Mouse (Mus musculus) adrenal gland, adult 8-10 months (tissue): Measurements from ENCODE around the gene Rrp8. TPM values are rescaled to one million over a fixed set of nuclear protein-coding genes. Genes with fewer than 3 reads are reported as not detected.

ENCODE experiments used
- DNase-seq: peaks from one replicate; pipeline ENCODE4 v3.0.0; 2022
- total RNA-seq, 4 experiments: library from RNA; stranded (reverse); gene quantifications; 2 replicates each; pipeline ENCODE4 v1.2.4; 2022

Rrp8 gene
- 10 to 100 TPM; 18.3 to 29.6 (median 22.0) TPM for total RNA-seq

DNA sequence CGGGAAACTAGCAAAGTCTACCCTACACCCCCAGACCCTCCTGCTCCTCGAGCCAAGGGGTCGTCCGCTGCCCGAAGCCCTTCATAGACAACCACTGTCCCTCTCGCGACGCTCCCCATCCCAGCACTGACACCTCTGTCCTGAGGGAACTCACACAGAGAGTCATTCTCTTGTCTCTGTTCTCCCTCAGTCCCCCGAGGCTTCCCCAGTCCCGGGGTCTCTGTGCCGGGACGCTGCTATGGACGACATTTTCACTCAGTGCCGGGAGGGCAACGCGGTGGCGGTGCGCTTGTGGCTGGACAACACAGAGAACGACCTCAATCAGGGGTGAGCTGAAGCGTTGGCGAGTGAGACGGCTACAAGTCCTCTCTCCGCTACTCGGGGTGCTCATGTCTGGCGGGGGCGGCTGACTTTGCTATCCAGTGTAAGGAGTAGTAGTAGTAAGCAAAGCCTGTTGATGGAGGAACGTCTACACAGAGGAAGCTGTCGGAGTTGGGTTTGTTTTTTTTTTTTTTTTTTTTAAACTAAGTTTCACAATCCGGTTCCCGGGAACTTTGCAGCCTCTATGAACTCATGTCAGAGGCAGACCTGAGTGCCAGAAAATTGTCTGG, at the start of gene Rrp8:
Gene Rrp8 (minus strand): TSS at position 475 of the 611 bp plus-strand sequence.
- peak; percentile 41 for DNase-seq

DNA sequence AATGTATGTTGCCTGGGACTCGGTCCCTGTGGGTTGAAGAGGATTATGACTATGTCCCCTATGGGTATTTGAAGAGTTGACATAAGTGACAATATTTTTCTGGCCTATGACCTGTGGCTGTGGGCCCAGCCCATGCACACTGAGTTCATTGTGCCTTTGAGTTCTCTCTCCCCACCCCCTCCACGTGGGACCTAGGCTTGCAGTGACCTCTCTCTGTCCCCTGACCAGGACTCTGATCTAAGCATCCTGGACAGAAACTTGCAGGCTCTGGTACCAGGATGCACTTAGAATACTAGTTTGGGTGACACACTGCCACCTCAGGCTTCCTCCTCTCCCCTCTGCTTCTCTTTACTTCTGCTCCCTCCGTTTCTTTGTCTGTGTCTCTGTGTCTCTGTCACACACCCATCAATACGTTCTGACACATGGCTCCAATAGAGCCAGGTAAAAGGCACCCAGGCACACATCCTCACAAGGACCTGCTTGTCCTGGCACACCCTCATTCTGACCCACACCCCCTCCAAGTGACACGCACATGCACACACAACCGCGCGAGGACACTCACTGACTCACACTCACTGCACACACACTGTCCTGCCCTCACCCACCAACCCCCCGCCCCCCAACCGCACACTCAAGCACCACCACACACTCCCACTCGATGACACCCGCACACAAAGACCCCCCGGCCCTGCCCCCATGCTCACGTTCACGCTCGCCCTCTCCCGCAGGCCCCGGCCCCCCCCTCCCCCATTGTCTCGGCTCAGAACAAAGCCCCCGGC, 49.5 kb upstream of the Rrp8 start:
- DNase-seq: no peak

DNA sequence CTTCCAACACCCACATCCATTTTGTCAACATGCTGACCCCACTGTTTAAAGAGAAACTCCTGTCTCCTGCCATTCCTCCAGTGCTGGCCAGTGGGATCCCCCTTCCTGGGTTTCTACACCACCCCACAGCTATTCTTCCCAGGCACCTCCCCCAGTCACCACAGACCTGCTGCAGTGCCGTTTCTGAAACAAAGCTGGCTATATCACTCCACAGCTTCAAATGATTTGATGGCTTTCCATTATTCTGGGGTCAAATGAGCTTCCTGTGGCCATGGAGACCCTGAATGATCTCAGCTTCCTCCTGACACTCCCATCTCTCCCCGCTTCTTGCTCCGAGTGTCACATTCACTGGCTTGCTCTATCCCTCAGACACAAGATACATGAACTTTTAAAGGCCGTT, 47.4 kb upstream of the Rrp8 start:
- no peak for DNase-seq

GRCm38 (mm10) chr7:105783861-105784260, 46.7 kb upstream of the Rrp8 start:
- DNase-seq: no peak

DNA sequence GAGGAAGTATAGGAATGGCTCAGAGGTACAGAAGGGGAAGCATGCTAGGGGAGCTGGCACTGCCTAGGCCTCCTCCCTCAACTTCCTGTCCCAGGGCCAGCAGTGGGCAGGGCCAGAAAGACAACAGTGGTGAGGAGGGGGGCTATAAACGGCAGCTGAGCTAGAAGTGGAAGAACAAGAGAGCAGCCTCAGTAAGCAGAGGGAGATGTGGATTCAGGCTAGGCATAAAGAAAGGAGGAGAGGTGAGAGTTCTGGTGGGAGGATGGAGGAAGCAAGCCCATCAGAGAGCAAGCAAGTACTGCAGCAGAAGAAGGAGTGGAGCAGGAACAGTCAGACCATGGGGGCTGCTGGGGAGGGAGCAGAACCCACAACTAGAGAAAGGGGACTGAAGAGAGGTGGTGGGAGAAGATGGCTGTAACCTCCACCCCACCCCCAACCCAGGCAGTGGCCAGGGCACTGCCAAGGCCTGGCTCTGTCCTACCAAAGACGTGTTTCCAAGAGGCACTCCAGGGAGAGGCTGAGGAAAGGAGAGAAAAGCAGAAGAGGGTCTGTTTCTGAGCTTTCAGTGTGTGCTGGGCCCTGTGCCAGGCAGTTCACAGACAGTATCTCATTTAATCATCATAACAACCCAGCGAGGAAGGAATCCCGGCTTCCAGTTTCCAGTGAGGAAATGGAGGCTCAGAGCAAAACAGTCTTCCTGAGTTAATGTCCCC, 41.5 kb upstream of the Rrp8 start:
- no peak for DNase-seq

GRCm38 (mm10) chr7:105777797-105778552, 40.8 kb upstream of the Rrp8 start:
- DNase-seq: peak; percentile 39

DNA sequence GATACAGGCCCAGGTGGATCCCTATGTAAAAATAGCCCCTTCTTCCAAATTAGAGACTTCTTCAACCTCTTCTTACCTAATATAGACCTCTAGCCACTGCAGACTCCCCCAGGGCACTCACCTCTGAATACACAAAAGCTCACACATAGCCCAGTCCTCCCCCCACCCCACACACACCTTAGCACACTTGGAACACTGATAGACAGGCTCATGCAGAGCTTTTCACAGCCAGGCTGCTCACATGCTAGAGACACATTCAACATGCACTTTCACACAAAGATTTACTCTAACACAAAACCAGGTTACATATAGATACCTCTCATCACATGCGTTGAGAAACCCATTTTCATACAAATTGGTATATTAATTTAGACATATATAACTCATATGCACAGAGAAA, 40.1 kb upstream of the Rrp8 start:
- no peak for DNase-seq

GRCm38 (mm10) chr7:105776026-105776425, 38.8 kb upstream of the Rrp8 start:
- DNase-seq: no peak

DNA sequence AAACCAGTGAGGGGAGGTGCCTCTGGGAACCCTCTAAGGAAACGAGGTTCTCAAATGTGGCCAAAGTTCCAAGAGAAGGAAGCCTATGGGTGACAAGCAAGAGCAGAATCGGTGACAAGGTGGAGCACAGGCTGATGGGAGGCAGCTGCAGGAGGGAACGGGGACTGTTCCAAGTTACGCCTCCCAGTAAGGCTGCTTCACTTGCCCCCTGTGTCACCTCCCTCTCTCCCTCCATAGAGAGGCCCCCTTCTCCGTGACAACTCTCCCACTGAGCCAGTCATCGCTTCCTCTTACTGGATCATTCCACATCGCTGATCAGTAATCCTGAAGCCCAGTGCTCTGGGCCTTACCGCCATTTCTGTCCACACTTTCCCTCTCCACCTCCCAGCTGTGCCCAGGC, 37.5 kb upstream of the Rrp8 start:
- DNase-seq: no peak

GRCm38 (mm10) chr7:105773041-105773440, 35.9 kb upstream of the Rrp8 start:
- DNase-seq: no peak

DNA sequence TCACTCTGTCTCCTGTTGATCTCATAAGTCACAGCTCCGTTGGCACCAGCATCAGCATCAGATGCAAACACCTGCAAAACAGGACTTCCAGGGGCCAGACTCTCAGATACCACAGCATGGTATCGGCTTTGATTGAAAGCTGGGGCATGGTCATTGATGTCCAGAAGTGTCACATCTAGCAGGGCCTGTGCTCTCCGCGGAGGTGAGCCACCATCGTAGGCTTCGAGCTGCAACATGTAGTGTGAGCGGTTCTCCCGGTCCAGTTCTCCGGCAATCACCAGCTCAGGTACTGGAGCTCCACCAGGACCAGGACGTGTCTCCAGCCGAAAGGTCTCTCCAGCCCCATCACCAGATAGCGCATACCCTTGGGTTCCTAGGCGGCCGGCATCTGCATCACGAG, 35.1 kb upstream of the Rrp8 start:
- no peak for DNase-seq

DNA sequence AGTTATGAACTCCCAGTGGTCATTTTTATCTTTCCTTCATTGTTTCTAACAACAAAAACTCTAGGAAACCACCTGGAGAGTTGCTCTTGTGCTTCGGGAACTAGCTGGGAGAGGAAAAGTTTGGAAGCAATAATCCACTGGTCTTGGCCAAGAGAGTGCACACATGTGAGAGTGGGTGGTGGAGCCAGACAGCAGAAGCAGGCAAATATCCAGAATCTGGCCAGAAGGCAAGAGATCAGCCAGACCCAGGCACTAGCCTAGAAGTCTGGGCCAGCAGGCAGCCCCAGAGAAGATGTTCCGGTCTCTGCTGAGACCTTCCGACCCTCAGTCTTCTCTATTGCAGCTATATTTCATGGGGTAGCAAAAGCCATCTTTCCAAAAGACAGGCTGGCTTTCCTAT, 32.8 kb upstream of the Rrp8 start:
- no peak for DNase-seq

- no peak for DNase-seq
Measured at GRCm38 (mm10) chr7:105767729-105768165, 30.6 kb upstream of the Rrp8 start.

GRCm38 (mm10) chr7:105764331-105764730, 27.1 kb upstream of the Rrp8 start:
- no peak for DNase-seq

- DNase-seq: no peak
Measured at GRCm38 (mm10) chr7:105762517-105763270, 25.5 kb upstream of the Rrp8 start.

GRCm38 (mm10) chr7:105761813-105762484, 24.8 kb upstream of the Rrp8 start:
- DNase-seq: no peak

GRCm38 (mm10) chr7:105753281-105753680, 16.1 kb upstream of the Rrp8 start:
- no peak for DNase-seq

DNA sequence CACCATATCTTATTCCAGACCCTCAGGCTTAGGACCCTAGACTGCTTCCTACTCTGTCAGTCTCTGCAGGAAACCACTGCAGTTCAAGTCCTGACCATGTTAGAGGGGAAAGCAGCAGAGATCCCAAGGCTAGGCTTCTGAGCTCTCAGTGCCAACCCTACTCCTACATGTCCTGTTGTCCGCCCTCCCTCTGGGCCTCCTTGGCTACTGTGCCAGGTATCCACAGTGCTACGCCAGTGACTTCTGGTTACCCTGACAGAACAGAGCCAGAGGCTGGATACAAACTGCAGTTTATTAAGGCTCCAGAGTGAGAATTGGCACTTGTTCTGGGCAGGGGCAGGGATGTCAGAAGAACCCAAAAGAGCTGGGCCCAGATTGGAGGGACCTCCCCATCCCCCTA, 15.5 kb upstream of the Rrp8 start:
- no peak for DNase-seq

- DNase-seq: peak; percentile 93
Measured at GRCm38 (mm10) chr7:105751491-105752433, 14.6 kb upstream of the Rrp8 start, which contains the start of gene Tpp1. Gene Tpp1 (minus strand): TSS chr7:105752235.

DNA sequence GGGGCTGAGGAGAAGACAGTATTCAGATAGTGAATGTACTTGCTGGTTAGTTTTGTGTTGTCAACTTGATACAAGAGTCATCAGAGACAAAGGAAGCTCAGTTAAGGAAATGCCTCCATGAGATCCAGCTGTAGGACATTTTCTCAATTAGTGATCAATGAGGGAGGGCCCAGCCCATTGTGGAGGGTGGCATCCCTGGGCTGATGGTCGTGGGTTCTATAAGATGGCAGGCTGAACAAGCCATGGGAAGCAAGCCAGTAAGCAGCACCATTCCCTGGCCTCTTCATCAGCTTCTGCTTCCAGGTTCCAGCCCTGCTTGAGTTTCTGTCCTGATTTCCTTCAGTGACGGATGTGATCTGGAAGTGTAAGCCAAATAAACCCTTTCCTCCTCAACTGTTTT, 10.6 kb upstream of the Rrp8 start:
- no peak for DNase-seq
